Mouse (Mus musculus): Measurements from ENCODE around the gene Csrnp2. TPM values are rescaled to one million over a fixed set of nuclear protein-coding genes. Genes with fewer than 3 reads are reported as not detected.
A peak's percentile ranks its signal among the peaks of the same experiment; 100 is the strongest.

Gene Csrnp2
- total RNA-seq, 2 experiments from 2014 or later, result 5.4 to 5.8 TPM

DNA sequence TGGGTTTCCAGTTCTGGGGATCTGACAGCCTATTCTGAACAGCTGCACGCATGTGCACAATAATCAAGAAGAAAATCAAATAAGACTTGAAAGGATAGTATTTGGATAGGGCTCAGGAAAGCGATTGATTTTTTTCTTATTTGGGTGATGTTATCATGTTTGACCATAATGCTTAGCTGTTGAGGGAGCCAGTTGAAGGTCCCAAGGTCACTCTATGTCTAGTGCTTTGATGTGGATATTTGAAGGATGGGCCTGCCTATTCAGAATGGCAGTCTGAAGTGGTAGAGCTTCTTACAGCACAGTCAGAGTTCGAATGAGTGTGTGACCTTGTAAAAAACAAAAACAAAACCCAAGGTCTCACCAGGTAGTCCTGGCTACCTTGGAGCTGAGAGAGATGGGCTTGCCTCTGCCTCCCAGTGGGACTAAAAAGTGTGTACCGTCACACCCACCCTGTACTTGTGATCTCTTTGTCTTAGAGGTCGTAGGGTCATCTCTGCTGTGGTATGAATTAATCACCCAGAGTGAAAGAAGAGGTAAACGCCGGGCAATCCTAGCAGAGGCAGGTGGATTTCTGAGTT is 21.3 kb downstream of the Csrnp2 start:
- DNase-seq, result no peak

DNA sequence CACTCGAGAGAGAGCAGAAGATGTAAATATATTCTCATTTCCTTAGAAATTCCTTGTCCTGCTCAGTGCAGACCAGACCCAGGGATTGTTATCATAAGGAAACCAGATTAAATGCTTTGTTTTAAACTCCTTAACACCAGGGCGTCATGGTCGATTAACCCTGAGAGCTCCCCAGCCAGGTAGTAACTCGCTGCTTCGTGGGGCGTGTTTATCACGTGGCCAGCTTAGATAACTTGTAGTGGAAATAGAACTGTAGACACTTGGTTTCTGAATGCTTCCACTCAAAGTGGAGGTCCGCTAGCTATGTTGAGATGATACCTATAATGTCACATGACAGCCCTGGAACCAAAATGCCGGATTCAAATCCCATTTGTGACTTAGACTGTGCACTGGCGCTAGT is 25.3 kb downstream of the Csrnp2 start:
- no peak for DNase-seq

DNA sequence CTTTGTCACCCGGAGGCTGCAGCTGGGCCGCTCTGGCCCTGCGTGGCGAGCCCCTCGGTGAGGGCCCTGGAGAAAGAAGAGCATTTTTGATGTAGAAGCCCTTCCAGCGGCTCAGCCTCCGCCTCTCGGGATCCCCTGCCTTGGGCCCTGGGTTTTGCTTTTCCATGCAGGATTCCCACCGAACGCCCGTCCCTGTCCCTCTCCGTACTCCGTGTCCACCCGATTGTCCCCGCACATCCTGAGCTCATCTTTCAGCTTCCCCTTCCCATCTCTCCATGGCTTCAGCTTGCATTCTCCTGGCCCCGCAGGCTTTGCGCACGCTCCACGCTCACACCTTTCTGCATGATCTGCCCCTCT is 26.1 kb downstream of the Csrnp2 start:
- no peak for DNase-seq

- DNase-seq, result peak; percentile 93 to 96
Observed at GRCm38 (mm10) chr15:100468295-100469188, 26.7 kb downstream of the Csrnp2 start, which contains the start of gene Letmd1. Gene Letmd1, plus strand, starts transcription at chr15:100469023.

GRCm38 (mm10) chr15:100467738-100468137 is 27.6 kb downstream of the Csrnp2 start:
- no peak for DNase-seq

DNA sequence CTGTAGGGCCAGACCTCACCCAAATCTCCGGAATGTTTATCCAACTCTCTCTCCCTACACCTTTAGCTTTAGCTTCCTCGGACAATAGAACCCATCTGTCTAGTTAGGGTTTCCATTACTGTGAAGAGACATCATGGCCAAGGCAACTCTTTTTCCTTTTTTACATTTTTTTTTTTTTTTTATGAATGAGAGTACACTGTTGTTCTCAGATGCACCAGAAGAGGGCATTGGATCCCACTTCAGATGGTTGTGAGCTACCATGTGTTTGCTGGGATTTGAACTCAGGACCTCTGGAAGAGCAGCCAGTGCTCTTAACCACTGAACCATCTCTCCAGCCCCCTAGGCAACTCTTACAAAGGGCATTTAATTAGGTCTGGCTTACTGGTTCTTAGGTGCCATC is 29.9 kb downstream of the Csrnp2 start:
- DNase-seq, result no peak

- peak; percentile 82 to 83 for DNase-seq
Observed at GRCm38 (mm10) chr15:100463712-100464111, 31.6 kb downstream of the Csrnp2 start.

- peak in 1 of 2 experiments; percentile 25 for DNase-seq
Observed at GRCm38 (mm10) chr15:100462086-100462485, 33.2 kb downstream of the Csrnp2 start.

DNA sequence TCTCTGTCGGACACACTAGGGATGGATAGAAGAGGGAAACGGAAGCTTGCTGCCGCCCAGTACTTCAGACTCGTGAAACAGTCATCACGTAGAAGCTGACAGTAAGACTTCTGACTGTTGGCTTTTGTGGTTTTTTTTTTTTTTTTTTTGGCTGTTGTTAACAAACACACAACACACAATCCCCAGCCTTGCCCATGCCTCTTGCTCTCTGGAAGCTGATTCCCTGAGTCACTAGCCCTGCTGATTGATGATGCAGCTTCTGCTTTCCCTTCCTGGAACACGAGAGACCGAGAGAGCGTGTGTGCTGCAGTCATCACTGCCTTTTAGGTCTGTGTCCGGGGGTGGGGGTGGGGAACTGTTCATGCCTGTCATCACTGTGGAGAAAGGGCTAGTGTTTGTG is 33.6 kb downstream of the Csrnp2 start:
- DNase-seq, result peak in 1 of 2 experiments; percentile 39

- DNase-seq, result peak; percentile 62 to 74
Observed at GRCm38 (mm10) chr15:100460942-100461341, 34.3 kb downstream of the Csrnp2 start.

GRCm38 (mm10) chr15:100458055-100458454 is 37.2 kb downstream of the Csrnp2 start:
- DNase-seq, result peak; percentile 77 to 85

DNA sequence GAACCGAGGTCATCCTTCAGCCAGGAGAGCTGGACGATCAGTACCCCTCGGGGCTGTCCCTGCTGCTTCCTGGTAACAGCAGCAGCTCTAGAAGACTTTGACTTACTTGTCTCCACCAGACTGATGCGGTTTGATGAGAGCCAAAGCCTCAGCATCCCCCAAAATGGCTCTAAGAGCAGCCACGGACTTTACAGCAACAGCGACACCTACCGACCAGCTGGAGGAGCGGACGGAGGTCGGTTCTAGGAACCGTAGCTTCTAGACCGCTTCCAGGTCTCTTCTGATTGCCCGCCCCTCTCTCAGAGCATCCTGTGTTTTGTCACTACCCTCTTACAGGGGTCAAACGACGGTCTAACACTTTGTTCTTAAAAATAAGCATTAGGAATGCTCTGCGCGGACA is 37.9 kb downstream of the Csrnp2 start:
- DNase-seq, result peak; percentile 76 to 78

GRCm38 (mm10) chr15:100456356-100456991 is 38.8 kb downstream of the Csrnp2 start:
- no peak for DNase-seq

DNA sequence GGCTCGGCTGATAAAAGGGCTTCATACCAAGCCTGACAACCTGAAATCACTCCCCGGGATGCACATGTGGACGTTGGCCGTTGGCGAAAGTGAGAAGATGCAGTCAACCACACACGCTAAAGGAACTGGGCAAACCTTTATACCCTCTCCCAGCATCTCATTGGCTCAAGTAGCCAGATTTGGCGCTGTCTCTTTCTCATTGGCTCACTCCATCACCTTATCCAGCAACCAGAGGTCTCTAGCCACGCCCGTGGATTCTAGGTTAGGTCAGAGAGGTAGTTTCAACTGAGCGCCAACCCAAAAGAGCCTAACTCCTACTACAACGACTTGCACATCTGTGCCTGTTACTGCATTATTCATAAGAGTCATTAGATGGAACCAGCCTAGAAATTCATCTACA is 42.8 kb downstream of the Csrnp2 start:
- no peak for DNase-seq

- DNase-seq, result peak in 1 of 2 experiments; percentile 52
Observed at GRCm38 (mm10) chr15:100451245-100451644, 44.0 kb downstream of the Csrnp2 start.

DNA sequence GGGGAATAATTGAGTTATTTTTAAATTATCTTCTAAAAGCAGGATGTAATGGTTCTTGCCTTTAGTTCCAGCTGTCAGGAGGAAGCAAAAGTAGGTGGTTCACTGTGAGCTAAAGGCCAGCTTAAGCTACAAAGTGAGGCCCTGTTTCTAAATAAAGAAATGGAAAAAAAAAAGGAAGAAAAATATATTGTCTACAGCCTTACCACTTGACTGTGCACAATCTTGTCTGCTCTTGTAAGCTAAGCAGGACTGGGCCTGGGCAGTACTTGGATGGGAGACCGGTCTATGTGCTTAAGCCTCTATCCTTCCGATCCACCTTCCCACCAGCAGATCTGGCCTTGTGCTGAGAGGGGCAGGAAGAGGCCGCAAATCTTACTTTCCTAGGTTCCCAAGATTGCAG is 45.8 kb downstream of the Csrnp2 start:
- DNase-seq, result no peak

DNA sequence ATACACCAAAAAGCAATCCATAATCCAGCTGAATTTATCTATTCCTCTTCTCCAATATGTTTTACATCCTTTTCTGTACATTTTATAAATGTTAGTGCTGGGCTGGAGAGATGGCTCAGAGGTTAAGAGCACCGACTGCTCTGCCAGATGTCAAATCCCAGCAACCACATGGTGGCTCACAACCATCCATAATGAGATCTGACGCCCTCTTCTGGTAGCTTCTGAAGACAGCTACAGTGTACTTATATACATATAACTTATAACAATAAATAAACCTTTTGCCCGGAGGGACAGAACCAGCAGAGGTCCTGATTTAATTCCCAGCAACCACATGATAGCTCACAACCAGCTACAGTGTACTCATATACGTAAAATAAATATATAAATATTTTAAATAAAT is 46.7 kb downstream of the Csrnp2 start:
- no peak for DNase-seq

DNA sequence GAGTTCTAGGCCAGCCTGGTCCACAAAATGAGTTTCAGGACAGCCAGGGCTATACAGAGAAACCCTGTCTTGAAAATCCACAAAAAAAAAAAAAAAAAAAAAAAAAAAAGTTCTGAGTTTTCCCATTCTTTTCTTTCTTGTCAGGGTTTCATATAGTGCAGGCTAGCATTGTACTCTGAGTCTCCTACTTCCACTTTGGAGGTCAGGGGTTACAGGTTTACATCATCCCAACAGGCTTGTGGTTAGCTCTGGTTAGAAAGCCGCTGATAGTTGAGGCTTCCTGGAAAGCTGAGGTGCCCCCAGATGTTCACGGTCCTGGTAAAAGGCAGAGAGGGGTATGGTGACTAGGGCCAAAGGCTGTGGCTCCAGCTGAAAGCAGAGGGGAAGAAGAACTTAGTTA is 48.4 kb downstream of the Csrnp2 start:
- DNase-seq, result no peak

DNA sequence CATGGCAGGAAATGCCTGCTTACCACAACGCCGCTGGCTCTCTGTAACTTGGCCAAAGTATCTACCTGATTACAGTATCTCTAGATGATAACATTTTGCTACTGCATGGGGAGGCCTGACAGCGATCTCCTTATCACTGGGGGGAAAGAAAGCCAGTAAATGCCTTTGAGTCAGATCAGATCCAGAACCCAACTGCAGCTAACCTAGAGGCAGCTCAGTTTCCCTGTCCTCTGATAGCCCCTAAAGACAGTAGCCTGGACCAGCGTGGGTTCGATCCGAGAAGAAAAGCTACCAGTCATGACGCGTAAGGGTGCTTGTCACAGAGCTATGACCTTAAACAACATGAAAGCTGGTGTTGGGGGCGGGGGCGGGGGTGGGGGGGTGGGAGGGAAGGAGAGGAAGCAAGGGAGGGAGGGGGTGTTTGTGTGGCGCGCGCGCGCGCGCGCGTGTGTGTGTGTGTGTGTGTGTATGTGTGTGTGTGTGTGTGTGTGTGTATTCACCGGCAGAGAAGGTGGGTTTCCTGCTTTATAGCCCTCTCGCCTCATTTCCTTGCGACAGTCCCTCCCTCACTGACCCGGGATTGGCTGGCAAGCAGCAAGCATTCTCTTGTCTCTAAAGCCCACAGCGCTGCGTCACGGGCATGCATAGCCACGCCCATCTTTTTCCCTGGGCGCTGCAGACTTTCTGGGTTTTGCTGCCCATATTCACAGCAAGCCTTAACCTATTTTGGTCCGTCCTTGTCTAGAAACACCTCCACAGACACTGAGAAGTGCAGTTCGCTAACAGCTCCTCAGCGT is 52.0 kb downstream of the Csrnp2 start:
- DNase-seq, result peak; percentile 91 to 93

GRCm38 (mm10) chr15:100436518-100436917 is 58.8 kb downstream of the Csrnp2 start:
- DNase-seq, result peak; percentile 44 to 51

DNA sequence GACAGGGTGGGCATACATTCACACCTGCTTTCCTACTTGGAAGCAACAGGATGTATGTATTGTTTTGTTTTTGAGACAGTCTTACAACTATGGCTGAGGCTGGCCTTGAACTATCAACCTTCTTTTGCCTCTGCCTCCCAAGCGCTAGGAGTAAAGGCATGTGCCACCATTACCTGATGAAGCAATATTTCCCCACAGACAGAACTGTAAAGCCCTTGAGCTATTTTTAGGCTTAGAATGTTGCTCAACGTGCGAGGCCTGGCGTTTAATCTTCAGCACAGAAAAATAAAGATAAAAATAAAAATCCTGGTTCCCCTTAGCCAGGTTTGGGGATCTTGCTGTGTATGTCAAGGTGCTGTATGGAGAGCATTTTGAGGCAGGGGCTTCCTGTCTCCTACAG is 59.2 kb downstream of the Csrnp2 start:
- DNase-seq, result no peak

- DNase-seq, result no peak
Observed at GRCm38 (mm10) chr15:100433234-100433633, 62.1 kb downstream of the Csrnp2 start.
